Mouse (Mus musculus) limb, embryonic 12.5 days (tissue): ENCODE data around the gene Ccdc38. TPM values are rescaled to one million over a fixed set of nuclear protein-coding genes. Genes with fewer than 3 reads are reported as not detected.

Experiments used
- ATAC-seq: fragments of 200-750 bp; cut with Nextera tagmentation; 2 replicates; pipeline ENCODE4 v1.8.0; 2017; ENCODE audit warnings: low read depth, moderate TSS enrichment; ENCODE audit not compliant: insufficient number of reproducible peaks, insufficient read depth, low FRiP score, low TSS enrichment
- H3K27ac ChIP-seq: fragments of 300-500 bp; sonication (generic); 2 replicates; pipeline ENCODE4 v1.5.1; 2016; ENCODE audit warnings: mild to moderate bottlenecking, moderate library complexity
- H3K27me3 ChIP-seq: fragments of 300-500 bp; sonication (generic); 2 replicates; pipeline ENCODE4 v1.6.1; 2016; ENCODE audit warnings: mild to moderate bottlenecking, moderate library complexity
- H3K36me3 ChIP-seq: fragments of 300-500 bp; sonication (generic); 2 replicates; pipeline ENCODE4 v1.6.1; 2016; ENCODE audit warnings: mild to moderate bottlenecking, moderate library complexity
- H3K4me1 ChIP-seq: fragments of 300-500 bp; sonication (generic); replicated peaks from 2 replicates; pipeline ENCODE4 v1.6.1; 2016
- H3K4me2 ChIP-seq: fragments of 300-500 bp; sonication (generic); 2 replicates; pipeline ENCODE4 v1.6.1; 2016; ENCODE audit warnings: mild to moderate bottlenecking, moderate library complexity
- H3K4me3 ChIP-seq: fragments of 300-500 bp; sonication (generic); replicated peaks from 2 replicates; pipeline ENCODE4 v1.5.1; 2016; ENCODE audit warnings: mild to moderate bottlenecking
- H3K9ac ChIP-seq: fragments of 300-500 bp; sonication (generic); replicated peaks from 2 replicates; pipeline ENCODE4 v1.6.1; 2016; ENCODE audit warnings: mild to moderate bottlenecking, moderate library complexity
- H3K9me3 ChIP-seq: fragments of 300-500 bp; sonication (generic); 2 replicates; pipeline ENCODE4 v1.6.1; 2016; ENCODE audit warnings: mild to moderate bottlenecking, moderate library complexity
- WGBS: fragments of 180-500 bp; shearing (Covaris S2); methylation state at CpG from one replicate; pipeline ENCODE4 v1.1.7; 2016; 5-methylcytosine and 5-hydroxymethylcytosine counted together
- polyA plus RNA-seq: library from polyadenylated mRNA; unstranded; fragments of >200 nt; fragmentation: Nextera tagmentation; extraction: Ambion mirVana; gene quantifications from 2 replicates; pipeline ENCODE4 v1.2.1, GENCODE M21; 2016

Ccdc38 gene
- polyA plus RNA-seq, 1 experiment from 2014 or later = 0.51 TPM

- no peak overlapping the region for H3K4me2 ChIP-seq
- H3K4me3 ChIP-seq = no peak overlapping the region
- H3K27ac ChIP-seq = no peak overlapping the region
- H3K4me1 ChIP-seq = no peaks in the 10 kb centered on the region; the same call in 1 of the 2 replicates
- no peaks in the 10 kb centered on the region for H3K27me3 ChIP-seq
- WGBS = 95% methylated on average over 7 of the region's 7 CpGs
- H3K9me3 ChIP-seq = no peaks in the 10 kb centered on the region
- H3K9ac ChIP-seq = no peak overlapping the region
- H3K36me3 ChIP-seq = no peaks in the 10 kb centered on the region
- ATAC-seq = no peak
Measured at GRCm38 (mm10) chr10:93609236-93609635, 68.8 kb downstream of the Ccdc38 start.

GRCm38 (mm10) chr10:93610896-93611295 lies 70.5 kb downstream of the Ccdc38 start:
- Histone ChIP-seq H3K4me3 (no peak overlapping the region), H3K4me2 (no peak overlapping the region), H3K9me3 (no peaks in the 10 kb centered on the region), H3K9ac (no peak overlapping the region), H3K27me3 (no peaks in the 10 kb centered on the region), H3K27ac (no peak overlapping the region), H3K36me3 (no peaks in the 10 kb centered on the region), H3K4me1 (no peaks in the 10 kb centered on the region; the same call in 1 of the 2 replicates)
- no peak for ATAC-seq
- WGBS = 90% methylated on average over 1 of the region's 1 CpGs

- no peaks in the 10 kb centered on the region for H3K27me3 ChIP-seq
- H3K36me3 ChIP-seq = no peaks in the 10 kb centered on the region
- no peak for ATAC-seq
- no peak overlapping the region for H3K4me3 ChIP-seq
- WGBS = 50% methylated on average over 18 of the region's 18 CpGs
- no peak overlapping the region for H3K27ac ChIP-seq
- H3K9me3 ChIP-seq = no peaks in the 10 kb centered on the region
- H3K9ac ChIP-seq = no peak overlapping the region
- H3K4me2 ChIP-seq = no peak overlapping the region
- no peaks in the 10 kb centered on the region; the same call in 1 of the 2 replicates for H3K4me1 ChIP-seq
Measured at GRCm38 (mm10) chr10:93611419-93612007, 71.1 kb downstream of the Ccdc38 start.

GRCm38 (mm10) chr10:93614850-93615249 lies 74.4 kb downstream of the Ccdc38 start:
- no peaks in the 10 kb centered on the region for H3K9me3 ChIP-seq
- ATAC-seq = no peak
- WGBS = 36% methylated on average over 8 of the region's 8 CpGs
- H3K9ac ChIP-seq = no peak overlapping the region
- no peak overlapping the region for H3K27ac ChIP-seq
- no peaks in the 10 kb centered on the region; the same call in 1 of the 2 replicates for H3K4me1 ChIP-seq
- H3K36me3 ChIP-seq = no peaks in the 10 kb centered on the region
- H3K4me2 ChIP-seq = no peak overlapping the region
- no peaks in the 10 kb centered on the region for H3K27me3 ChIP-seq
- no peak overlapping the region for H3K4me3 ChIP-seq

GRCm38 (mm10) chr10:93620438-93621179 lies 80.2 kb downstream of the Ccdc38 start:
- no peak overlapping the region for H3K27ac ChIP-seq
- no peaks in the 10 kb centered on the region for H3K4me1 ChIP-seq
- no peaks in the 10 kb centered on the region for H3K27me3 ChIP-seq
- H3K9ac ChIP-seq = no peak overlapping the region
- H3K36me3 ChIP-seq = no peaks in the 10 kb centered on the region
- 73% methylated on average over 7 of the region's 7 CpGs for WGBS
- ATAC-seq = no peak
- H3K9me3 ChIP-seq = no peaks in the 10 kb centered on the region
- no peak overlapping the region for H3K4me3 ChIP-seq
- H3K4me2 ChIP-seq = no peak overlapping the region

- Histone ChIP-seq H3K9ac (no peak overlapping the region), H3K4me3 (no peak overlapping the region), H3K4me1 (no peaks in the 10 kb centered on the region), H3K9me3 (no peaks in the 10 kb centered on the region), H3K27ac (no peak overlapping the region), H3K27me3 (no peaks in the 10 kb centered on the region), H3K4me2 (no peak overlapping the region), H3K36me3 (no peaks in the 10 kb centered on the region)
- no peak for ATAC-seq
- WGBS = 66% methylated on average over 9 of the region's 9 CpGs
Measured at GRCm38 (mm10) chr10:93623725-93624124, 83.3 kb downstream of the Ccdc38 start.

GRCm38 (mm10) chr10:93624151-93624550 lies 83.7 kb downstream of the Ccdc38 start:
- H3K27me3 ChIP-seq = no peaks in the 10 kb centered on the region
- H3K9me3 ChIP-seq = no peaks in the 10 kb centered on the region
- H3K36me3 ChIP-seq = no peaks in the 10 kb centered on the region
- ATAC-seq = no peak
- no peaks in the 10 kb centered on the region for H3K4me1 ChIP-seq
- no peak overlapping the region for H3K27ac ChIP-seq
- H3K9ac ChIP-seq = no peak overlapping the region
- H3K4me3 ChIP-seq = no peak overlapping the region
- WGBS = 81% methylated on average over 10 of the region's 10 CpGs
- H3K4me2 ChIP-seq = no peak overlapping the region

GRCm38 (mm10) chr10:93630310-93630709 lies 89.9 kb downstream of the Ccdc38 start:
- no peak for ATAC-seq
- 71% methylated on average over 5 of the region's 5 CpGs for WGBS

GRCm38 (mm10) chr10:93632086-93632485 lies 91.7 kb downstream of the Ccdc38 start:
- Histone ChIP-seq H3K27me3 (peaks cover 11% of the 10 kb centered on the region), H3K36me3 (no peaks in the 10 kb centered on the region), H3K4me3 (no peak overlapping the region), H3K9ac (no peak overlapping the region), H3K4me1 (peaks cover 4% of the 10 kb centered on the region; the same call in 1 of the 2 replicates), H3K4me2 (no peak overlapping the region), H3K9me3 (no peaks in the 10 kb centered on the region), H3K27ac (no peak overlapping the region)
- no peak for ATAC-seq
- WGBS = 63% methylated on average over 4 of the region's 4 CpGs

More at GRCm38 (mm10) chr10:93630310-93630709, 89.9 kb downstream of the Ccdc38 start:
- H3K4me1 ChIP-seq = no peaks in the 10 kb centered on the region
- peaks cover 4% of the 10 kb centered on the region for H3K27me3 ChIP-seq
- no peak overlapping the region for H3K9ac ChIP-seq
- no peak overlapping the region for H3K4me2 ChIP-seq
- H3K27ac ChIP-seq = no peak overlapping the region
- no peaks in the 10 kb centered on the region for H3K9me3 ChIP-seq
- no peak overlapping the region for H3K4me3 ChIP-seq
- no peaks in the 10 kb centered on the region for H3K36me3 ChIP-seq

- Histone ChIP-seq H3K4me2 (no peak overlapping the region), H3K9ac (no peak overlapping the region), H3K4me3 (no peak overlapping the region), H3K27ac (no peak overlapping the region), H3K4me1 (peaks cover 4% of the 10 kb centered on the region; the same call in 1 of the 2 replicates), H3K36me3 (no peaks in the 10 kb centered on the region), H3K9me3 (no peaks in the 10 kb centered on the region), H3K27me3 (peaks cover 19% of the 10 kb centered on the region)
- WGBS = 84% methylated on average over 5 of the region's 5 CpGs
- no peak for ATAC-seq
Measured at GRCm38 (mm10) chr10:93633563-93633962, 93.1 kb downstream of the Ccdc38 start.
